Mouse (Mus musculus) left cerebral cortex, adult 2 months (tissue): ENCODE results near the gene Cdt1. TPM values are rescaled to one million over a fixed set of nuclear protein-coding genes. Genes with fewer than 3 reads are reported as not detected.
A peak's percentile ranks its signal among the peaks of the same experiment; 100 is the strongest.

Experiments used
- DNase-seq, 2 experiments: peaks; one replicate each; pipeline ENCODE4 v3.0.0; 2021 to 2022; ENCODE audit warnings: low spot score in 2 of 2, mixed read lengths in 1 of 2; ENCODE audit errors: extremely low spot score in 1 of 2
- H3K27ac ChIP-seq: fragments of 200-600 bp; 2 replicates; pipeline ENCODE4 v1.8.1; 2022
- H3K4me3 ChIP-seq: fragments of 200-600 bp; 2 replicates; pipeline ENCODE4 v1.8.1; 2022
- CTCF ChIP-seq: fragments of 200-600 bp; IDR thresholded peaks from 2 replicates; pipeline ENCODE4 v1.8.1; 2022; ENCODE audit warnings: antibody characterized with exemption, mild to moderate bottlenecking, moderate library complexity
- intact Hi-C: fragments of 180-260 bp; cut with DNase I; formaldehyde crosslinking; loops from one replicate; pipeline ENCODE4 v1.15.1; 2025
- total RNA-seq, 2 experiments: library from RNA; stranded (reverse); gene quantifications; 2 replicates each; pipeline ENCODE4 v1.2.3; 2021

The Cdt1 gene
- total RNA-seq, 2 experiments from 2014 or later, result 2.5 to 5.0 TPM

GRCm38 (mm10) chr8:122604640-122605039 is 36.8 kb downstream of the Cdt1 start:
- Histone ChIP-seq H3K27ac (no peak overlapping the region), H3K4me3 (no peak overlapping the region)
- no peak for TF ChIP-seq CTCF
- intact Hi-C loops, result loop anchor here (5.0 kb wide), 1 partner anchor 463 kb away; no protein-coding TSS in a partner anchor
- no peak for DNase-seq

DNA sequence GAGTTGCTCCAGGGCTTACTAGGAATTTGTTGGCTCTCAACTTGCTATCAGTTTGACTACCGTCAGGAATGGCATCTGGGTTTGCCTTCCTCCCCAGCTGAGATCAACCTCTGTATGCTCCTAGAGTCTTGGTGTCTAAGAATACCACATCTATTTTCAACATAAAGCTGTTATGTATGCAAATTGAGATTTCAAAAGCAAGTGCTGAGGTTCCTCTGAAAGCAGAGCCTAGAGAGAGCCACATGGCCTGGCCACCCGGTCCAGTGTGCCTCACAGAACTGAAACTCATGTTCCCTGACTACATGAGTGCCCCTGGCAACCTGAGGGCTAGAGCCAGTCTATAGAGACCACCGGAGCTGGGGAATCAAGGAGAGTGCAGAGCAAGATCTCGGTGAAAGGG is 37.6 kb downstream of the Cdt1 start:
- intact Hi-C loops, result loop anchor here (5.0 kb wide), 1 partner anchor 462 kb away; no protein-coding TSS in a partner anchor
- TF ChIP-seq CTCF, result no peak
- no peak for DNase-seq
- Histone ChIP-seq H3K4me3 (no peak overlapping the region), H3K27ac (no peak overlapping the region)

- Histone ChIP-seq H3K27ac (no peak overlapping the region), H3K4me3 (no peak overlapping the region)
- intact Hi-C loops, result loop anchor here (5.0 kb wide), 1 partner anchor 460 kb away; no protein-coding TSS in a partner anchor
- DNase-seq, result no peak
- TF ChIP-seq CTCF, result no peak
Observed at GRCm38 (mm10) chr8:122606810-122607209, 39.0 kb downstream of the Cdt1 start.

GRCm38 (mm10) chr8:122610209-122610608 is 42.4 kb downstream of the Cdt1 start:
- no peak; the same call in 1 of the 2 replicates for TF ChIP-seq CTCF
- DNase-seq, result no peak
- Histone ChIP-seq H3K27ac (no peak overlapping the region), H3K4me3 (no peak overlapping the region)
- intact Hi-C loops, result loop anchor here (2.0 to 5.0 kb wide), 3 partner anchors 33 to 109 kb away; partner anchors contain the start of genes Aprt and Cdt1

DNA sequence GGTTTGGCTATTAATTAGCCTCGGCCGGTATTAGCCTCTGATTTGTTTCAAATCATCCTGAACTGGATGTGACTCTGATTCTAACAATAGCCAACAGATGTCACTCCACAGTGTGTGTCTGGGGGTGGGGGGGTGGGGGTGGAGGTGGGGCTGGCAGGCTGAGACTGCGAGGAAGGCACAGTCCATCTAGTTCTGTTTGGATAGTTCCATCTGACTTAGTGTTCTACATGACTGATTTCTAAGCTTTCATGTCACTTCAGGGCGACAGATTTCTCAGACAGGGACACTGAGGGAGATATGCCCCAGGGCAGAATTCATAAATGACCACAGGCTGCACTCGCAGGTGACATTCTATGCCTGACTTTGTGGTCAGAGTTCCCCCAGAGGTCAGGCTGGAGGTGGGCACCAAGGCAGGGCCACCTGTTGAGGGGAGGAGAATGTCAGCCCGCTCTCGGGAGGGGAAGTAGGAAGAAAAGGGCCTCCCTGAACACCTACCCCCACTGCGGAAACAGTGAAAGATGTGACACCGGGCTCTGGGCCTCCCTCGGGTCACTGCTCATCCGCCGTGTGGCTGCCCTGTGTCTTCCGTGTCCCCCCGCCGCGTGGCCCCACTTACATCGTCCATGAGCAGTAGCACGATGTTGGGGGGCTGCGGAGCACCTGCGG is 42.9 kb downstream of the Cdt1 start:
- DNase-seq, result no peak
- H3K4me3 ChIP-seq, result peak overlapping the region; percentile 72
- no peak for TF ChIP-seq CTCF
- H3K27ac ChIP-seq, result peak overlapping the region; percentile 82
- intact Hi-C loops, result loop anchor here (2.0 to 5.0 kb wide), 3 partner anchors 34 to 110 kb away; partner anchors contain the start of genes Aprt and Cdt1

DNA sequence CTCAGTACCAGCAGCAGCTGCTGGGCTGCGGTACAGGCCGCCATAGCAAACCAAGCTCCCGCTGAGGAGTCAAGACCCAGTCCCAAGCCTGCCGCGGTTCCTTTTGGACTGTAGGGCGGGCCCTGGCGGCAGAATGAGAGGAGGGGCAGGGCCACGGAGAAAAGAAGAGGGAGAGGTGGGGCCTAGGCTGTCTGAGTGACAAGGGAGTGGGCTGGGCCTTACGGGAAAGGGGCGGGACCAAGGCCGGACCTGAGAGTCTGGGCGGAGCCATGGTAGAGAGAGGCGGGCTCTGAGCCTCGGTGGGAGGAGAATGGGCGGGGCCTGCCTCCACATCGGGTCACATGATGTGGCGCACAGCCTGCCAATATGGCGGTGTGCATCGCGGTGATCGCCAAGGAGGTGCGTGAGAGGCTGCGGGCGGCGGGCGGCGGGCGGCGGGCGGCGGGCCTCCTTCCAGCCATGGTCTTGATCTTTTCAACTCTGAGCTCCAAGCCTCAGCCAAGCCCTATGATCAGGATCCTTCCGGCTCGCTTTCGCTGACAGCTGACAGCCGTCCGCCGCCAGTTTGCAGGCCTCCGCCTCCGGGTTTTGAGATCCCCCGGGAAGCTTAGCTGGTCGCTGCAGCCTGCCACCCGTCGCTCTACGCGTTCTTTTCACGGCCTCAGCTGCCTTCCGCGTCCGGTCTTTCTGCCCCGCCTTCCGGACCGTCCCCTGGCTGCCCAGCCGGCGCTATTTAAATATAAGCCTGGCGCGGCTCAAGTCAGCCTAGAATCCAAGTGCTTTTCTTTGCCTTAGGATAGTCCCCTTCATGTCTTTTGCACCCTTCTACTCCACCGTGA is 43.7 kb downstream of the Cdt1 start, which contains the start of the genes Galns and Trappc2l:
Gene Galns, minus strand, starts transcription at position 169 of the 839 bp plus-strand sequence.
Gene Trappc2l, plus strand, starts transcription at position 346 of the 839 bp plus-strand sequence.
- TF ChIP-seq CTCF, result peak; percentile 49
- DNase-seq, result peak; percentile 91 to 92
- intact Hi-C loops, result loop anchor here (2.0 to 5.0 kb wide), 3 partner anchors 35 to 111 kb away; partner anchors contain the start of genes Aprt and Cdt1
- H3K27ac ChIP-seq, result peak within 1 kb of the TSS; percentile 92
- H3K4me3 ChIP-seq, result peak within 1 kb of the TSS; percentile 72

- TF ChIP-seq CTCF, result no peak
- DNase-seq, result no peak
- intact Hi-C loops, result no loop called here
- Histone ChIP-seq H3K27ac (no peak overlapping the region), H3K4me3 (no peak overlapping the region)
Observed at GRCm38 (mm10) chr8:122616181-122616905, 48.5 kb downstream of the Cdt1 start.

GRCm38 (mm10) chr8:122617947-122618546 is 50.2 kb downstream of the Cdt1 start:
- peak; percentile 67 to 76 for DNase-seq
- peak; percentile 61 for TF ChIP-seq CTCF
- Histone ChIP-seq H3K4me3 (no peak overlapping the region), H3K27ac (no peak overlapping the region)
- intact Hi-C loops, result loop anchor here (1.0 kb wide), 1 partner anchor 212 kb away; no protein-coding TSS in a partner anchor

DNA sequence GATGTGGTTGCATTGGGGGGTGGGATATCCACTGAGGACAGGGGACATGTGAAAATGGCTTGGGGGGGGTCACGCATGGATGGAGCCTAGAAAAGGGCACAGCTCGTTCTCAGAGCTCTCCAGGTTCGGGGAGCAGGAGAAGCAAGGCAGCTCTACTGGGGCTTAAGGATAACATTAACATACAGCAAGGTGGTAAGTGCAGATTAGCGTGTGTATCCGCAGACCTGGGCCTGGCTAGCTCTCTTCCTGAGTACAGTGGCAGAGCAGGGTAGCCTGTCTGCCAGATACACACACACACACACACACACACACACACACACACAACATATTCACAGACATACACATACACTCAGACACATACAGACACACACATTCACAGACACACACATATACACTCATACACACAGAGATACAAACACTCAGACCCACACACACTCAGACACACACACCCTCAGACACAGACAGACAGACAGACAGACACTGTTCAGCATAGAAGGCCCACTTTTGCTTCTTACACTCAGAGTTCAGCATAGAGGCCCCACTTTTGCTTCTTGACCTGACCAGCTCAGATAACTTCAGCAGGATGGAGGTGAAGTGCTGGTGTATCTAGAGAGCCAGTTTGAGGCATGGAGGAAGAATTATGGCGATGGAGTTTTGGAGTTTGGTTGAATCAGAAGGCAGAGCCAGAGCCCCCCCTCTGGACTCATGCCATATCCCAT is 51.0 kb downstream of the Cdt1 start:
- H3K27ac ChIP-seq, result no peak overlapping the region
- H3K4me3 ChIP-seq, result no peak overlapping the region
- intact Hi-C loops, result loop anchor here (1.0 kb wide), 1 partner anchor 211 kb away; no protein-coding TSS in a partner anchor
- TF ChIP-seq CTCF, result no peak
- DNase-seq, result no peak

- intact Hi-C loops, result loop anchor here (10.0 kb wide), 1 partner anchor 574 kb away; no protein-coding TSS in a partner anchor
- TF ChIP-seq CTCF, result no peak
- Histone ChIP-seq H3K4me3 (no peak overlapping the region), H3K27ac (no peak overlapping the region)
- DNase-seq, result no peak
Observed at GRCm38 (mm10) chr8:122620446-122620845, 52.6 kb downstream of the Cdt1 start.
